ENCODE assay signal across 21 mouse cellular contexts in genomic region chr5:41755373-41755960, GRCm38 (mm10). TPM values are rescaled to one million over a fixed set of nuclear protein-coding genes. Genes with fewer than 3 reads are reported as not detected.
A peak's percentile ranks its signal among the peaks of the same experiment; 100 is the strongest.
DNase-seq lines count a peak whose midpoint lies in the region; ATAC-seq and TF ChIP-seq lines count a peak whose summit lies in the region.
"Had no signal": no experiment of that assay in that cellular context is flagged by ENCODE, and none has a peak within 500 bp of the region (broad histone marks: within the 10 kb centered on the region; RNA-seq: fewer than 3 reads in every experiment).

No protein-coding gene starts in this region.

- H3K9me3 ChIP-seq in hindbrain, embryonic 10.5 days: no peaks in the 10 kb centered on the region
- H3K9me3 ChIP-seq in hindbrain, embryonic 13.5 days: no peaks in the 10 kb centered on the region
- no peaks in the 10 kb centered on the region for H3K9me3 ChIP-seq in embryonic facial prominence, embryonic 10.5 days
- H3K9me3 ChIP-seq: hindbrain, embryonic 12.5 days; midbrain, embryonic 15.5 days had no signal

- H3K36me3 ChIP-seq in hindbrain, embryonic 10.5 days: no peaks in the 10 kb centered on the region
- H3K36me3 ChIP-seq in hindbrain, embryonic 13.5 days: no peaks in the 10 kb centered on the region
- no peaks in the 10 kb centered on the region for H3K36me3 ChIP-seq in embryonic facial prominence, embryonic 10.5 days (replicated peaks)
- H3K36me3 ChIP-seq in myocyte (ENCODE audit: control insufficient read depth, insufficient read depth): no peaks in the 10 kb centered on the region
- H3K36me3 ChIP-seq: hindbrain, embryonic 12.5 days; midbrain, embryonic 15.5 days had no signal

- peak; percentile 52 for DNase-seq in hindbrain, embryonic 10.5 days (ENCODE audit: low spot score)
- DNase-seq in ES-CJ7 (ENCODE audit: low read depth, low spot score): peak; percentile 38
- peak; percentile 45 for DNase-seq in embryonic facial prominence, embryonic 10.5 days (ENCODE audit: low spot score)
- no peak for DNase-seq in layer of hippocampus, adult 11-12 months (ENCODE audit: low spot score)
- DNase-seq in kidney, postnatal 14 days: no peak
- DNase-seq: cerebellum, adult 2 months; kidney, adult 8-10 months; lung, postnatal 10 days; thymus, postnatal 14 days had no signal

- no peak overlapping the region for H3K27ac ChIP-seq in hindbrain, embryonic 10.5 days
- H3K27ac ChIP-seq in hindbrain, embryonic 13.5 days: no peak overlapping the region
- no peak overlapping the region for H3K27ac ChIP-seq in embryonic facial prominence, embryonic 10.5 days (replicated peaks)
- H3K27ac ChIP-seq: hindbrain, embryonic 12.5 days; liver, embryonic 14.5 days; midbrain, embryonic 15.5 days had no signal

- ATAC-seq in hindbrain, embryonic 13.5 days (ENCODE audit: low FRiP score): no peak
- ATAC-seq in erythroid progenitor cell, adult 5-6 weeks (replicated peaks; ENCODE audit: low FRiP score, poor library complexity, severe bottlenecking): no peak
- ATAC-seq: midbrain, embryonic 15.5 days had no signal

- H3K79me2 ChIP-seq in myocyte (ENCODE audit: control insufficient read depth, insufficient read depth): no peaks in the 10 kb centered on the region

- no peak overlapping the region for H3K4me3 ChIP-seq in hindbrain, embryonic 10.5 days
- no peak overlapping the region for H3K4me3 ChIP-seq in hindbrain, embryonic 13.5 days
- no peak overlapping the region for H3K4me3 ChIP-seq in embryonic facial prominence, embryonic 10.5 days
- H3K4me3 ChIP-seq in myocyte: no peak overlapping the region
- H3K4me3 ChIP-seq: erythroblast, embryonic 14.5 days; hindbrain, embryonic 12.5 days had no signal

- 0 out of 2 replicates have a peak, but pooled peaks cover 3% of the 10 kb centered on the region for H3K4me1 ChIP-seq in hindbrain, embryonic 10.5 days (replicated peaks)
- no peaks in the 10 kb centered on the region for H3K4me1 ChIP-seq in hindbrain, embryonic 13.5 days (replicated peaks)
- H3K4me1 ChIP-seq in embryonic facial prominence, embryonic 10.5 days: peaks cover 8% of the 10 kb centered on the region; the same call in 1 of the 2 replicates

- H3ac ChIP-seq in myocyte (ENCODE audit: control insufficient read depth, insufficient read length): no peak overlapping the region

- WGBS in hindbrain, embryonic 10.5 days: under 1% methylated on average over 23 of the region's 23 CpGs
- WGBS in hindbrain, embryonic 13.5 days: 1% methylated on average over 23 of the region's 23 CpGs
- under 1% methylated on average over 23 of the region's 23 CpGs for WGBS in embryonic facial prominence, embryonic 10.5 days

- no peak overlapping the region for H3K4me2 ChIP-seq in hindbrain, embryonic 13.5 days
- peak overlapping the region; percentile 46 for H3K4me2 ChIP-seq in myocyte (ENCODE audit: low read depth)
- H3K4me2 ChIP-seq: midbrain, embryonic 15.5 days had no signal

- no peak for TF ChIP-seq POLR2A in myocyte (IDR thresholded peaks at IDR 0.05; ENCODE audit: insufficient read length, low read depth)

- H3K27me3 ChIP-seq in hindbrain, embryonic 10.5 days (ENCODE audit: insufficient read depth, poor library complexity, severe bottlenecking): peaks cover 100% of the 10 kb centered on the region
- H3K27me3 ChIP-seq in hindbrain, embryonic 13.5 days: peaks cover 97% of the 10 kb centered on the region
- peaks cover 100% of the 10 kb centered on the region for H3K27me3 ChIP-seq in embryonic facial prominence, embryonic 10.5 days (replicated peaks; ENCODE audit: low read depth, poor library complexity, severe bottlenecking)
- peaks cover 30% of the 10 kb centered on the region for H3K27me3 ChIP-seq in myocyte (ENCODE audit: control insufficient read depth, insufficient read depth, insufficient read length)

- H3K9ac ChIP-seq in hindbrain, embryonic 13.5 days: no peak overlapping the region
- H3K9ac ChIP-seq: hindbrain, embryonic 12.5 days; liver, embryonic 14.5 days; midbrain, embryonic 15.5 days had no signal

TF ChIP-seq in myocyte, 11 proteins besides CTCF, POLR2A, EP300 and RAD21:
- no peak for TF ChIP-seq SRF (IDR thresholded peaks at IDR 0.05; ENCODE audit: control insufficient read depth, insufficient read length, low read depth)
- TF ChIP-seq POLR2AphosphoS2 (IDR thresholded peaks at IDR 0.05; ENCODE audit: insufficient read length, low read depth): no peak
- TF ChIP-seq USF1 (IDR thresholded peaks at IDR 0.05; ENCODE audit: low read depth): no peak
- TF ChIP-seq TCF12 (IDR thresholded peaks at IDR 0.05; ENCODE audit: insufficient read depth, poor library complexity, severe bottlenecking): no peak
- no peak for TF ChIP-seq E2F4 (IDR thresholded peaks at IDR 0.05; ENCODE audit: insufficient read depth)
- no peak for TF ChIP-seq MYOD1 (IDR thresholded peaks at IDR 0.05; ENCODE audit: control insufficient read depth in 1 of 3, insufficient read length in 2 of 3, low read depth in 2 of 3)
- no peak for TF ChIP-seq MAX (IDR thresholded peaks at IDR 0.05; ENCODE audit: low read depth)
- no peak for TF ChIP-seq REST (IDR thresholded peaks at IDR 0.05; ENCODE audit: insufficient read depth, insufficient read length)
- no peak for TF ChIP-seq TCF3 (IDR thresholded peaks at IDR 0.05; ENCODE audit: insufficient read length, low read depth)
- TF ChIP-seq CEBPB (IDR thresholded peaks at IDR 0.05; ENCODE audit: insufficient read depth, poor library complexity, severe bottlenecking): no peak
- no peak for TF ChIP-seq MYOG (IDR thresholded peaks at IDR 0.05; ENCODE audit: control insufficient read depth in 1 of 3, insufficient read depth in 1 of 3, insufficient read length in 2 of 3, low read depth in 2 of 3)
TF ChIP-seq in myocyte: peak in this region for 0.

RNA-seq across cellular contexts. Expression of gene Nkx3-2, which starts 8.8 kb away (rescaled TPM):
- 0.27 and 0.46 TPM in 2 replicates for polyA plus RNA-seq in hindbrain, embryonic 10.5 days (2016; fragmentation: Nextera tagmentation; extraction: Ambion mirVana)
- 0.14 TPM in 1 of 2 replicates, not detected in the other for polyA plus RNA-seq in hindbrain, embryonic 13.5 days (2015; fragmentation: Nextera tagmentation; extraction: Ambion mirVana)
- polyA plus RNA-seq in embryonic facial prominence, embryonic 10.5 days (2016; fragmentation: Nextera tagmentation; extraction: Ambion mirVana): 1.9 and 2.2 TPM in 2 replicates
- 0.11 TPM for polyA plus RNA-seq in myocyte (2012; fragmentation: generic; extraction: Trizol)
- total RNA-seq in erythroid progenitor cell, adult 5-6 weeks (2015; ENCODE audit: low replicate concordance): not detected in 2 replicates
- not detected in 2 replicates for total RNA-seq in erythroid progenitor cell, adult 5-6 weeks (2017; ENCODE audit: low replicate concordance)
- total RNA-seq: heart, adult 8-10 months; layer of hippocampus, adult 8-10 months; left cerebral cortex, postnatal 10 days; neutrophil, adult 5-6 weeks had no signal
- polyA plus RNA-seq: cerebellum, adult 2 months; cortical plate, adult 2 months; erythroblast, embryonic 14.5 days; midbrain, embryonic 15.5 days had no signal

RNA-seq across cellular contexts. Expression of gene Rab28, which starts 47.5 kb away (rescaled TPM):
- 71.8 and 74.8 TPM in 2 replicates for polyA plus RNA-seq in hindbrain, embryonic 10.5 days (2016; fragmentation: Nextera tagmentation; extraction: Ambion mirVana)
- 68.8 and 71.8 TPM in 2 replicates for polyA plus RNA-seq in hindbrain, embryonic 13.5 days (2015; fragmentation: Nextera tagmentation; extraction: Ambion mirVana)
- 66.5 and 67.6 TPM in 2 replicates for polyA plus RNA-seq in embryonic facial prominence, embryonic 10.5 days (2016; fragmentation: Nextera tagmentation; extraction: Ambion mirVana)
- polyA plus RNA-seq in myocyte (2012; fragmentation: generic; extraction: Trizol): 48.6 TPM
- total RNA-seq in erythroid progenitor cell, adult 5-6 weeks (2015; ENCODE audit: low replicate concordance): 15.1 and 18.7 TPM in 2 replicates
- 22.8 and 26.1 TPM in 2 replicates for total RNA-seq in erythroid progenitor cell, adult 5-6 weeks (2017; ENCODE audit: low replicate concordance)

Comparison
In these comparisons a context has a peak if more than half of its experiments do, and no peak if none do; other contexts are left out.
1. DNase-seq: peak in hindbrain, embryonic 10.5 days (single experiment), ES-CJ7 (single experiment) and embryonic facial prominence, embryonic 10.5 days (single experiment); none in layer of hippocampus, adult 11-12 months (single experiment) and kidney, postnatal 14 days (single experiment).